Mouse (Mus musculus): ENCODE measurements around the gene Ucp3.

GRCm38 (mm10) chr7:100463194-100463593 is 9.6 kb upstream of the Ucp3 start:
- no peak for TF ChIP-seq CTCF (IDR thresholded peaks at IDR 0.05; ENCODE audit: borderline replicate concordance, insufficient read depth, low read length)
- TF ChIP-seq POLR2A (IDR thresholded peaks at IDR 0.05; ENCODE audit: low read depth, low read length), result no peak
